Mouse (Mus musculus) gonadal fat pad, adult 2 months (tissue): ENCODE data around the gene Cct8l1. TPM values are rescaled to one million over a fixed set of nuclear protein-coding genes. Genes with fewer than 3 reads are reported as not detected.

Source experiments
- DNase-seq: peaks from one replicate; pipeline ENCODE4 v3.0.0-alpha.2; 2012; ENCODE audit warnings: low read depth
- polyA plus RNA-seq: library from polyadenylated mRNA; depleted of rRNA; stranded (reverse); fragments of >200 nt; gene quantifications from 2 replicates; pipeline ENCODE4 v1.2.3, GENCODE M21; 2012; rRNA removed

Gene Cct8l1
- polyA plus RNA-seq, 1 experiment, result 0.09 TPM

- DNase-seq, result no peak
These were observed 14.8 kb downstream of the Cct8l1 start for GRCm38 (mm10) chr5:25530629-25531028.

GRCm38 (mm10) chr5:25532256-25533147 is 16.6 kb downstream of the Cct8l1 start:
- DNase-seq, result no peak

- DNase-seq, result no peak
These were observed 17.4 kb downstream of the Cct8l1 start for GRCm38 (mm10) chr5:25533298-25533697.

GRCm38 (mm10) chr5:25535566-25535965 is 19.7 kb downstream of the Cct8l1 start:
- no peak for DNase-seq

GRCm38 (mm10) chr5:25536451-25536850 is 20.6 kb downstream of the Cct8l1 start:
- no peak for DNase-seq

GRCm38 (mm10) chr5:25536921-25537409 is 21.1 kb downstream of the Cct8l1 start:
- DNase-seq, result no peak

- no peak for DNase-seq
These were observed 24.5 kb downstream of the Cct8l1 start for GRCm38 (mm10) chr5:25540412-25540811.

- no peak for DNase-seq
These were observed 25.1 kb downstream of the Cct8l1 start for GRCm38 (mm10) chr5:25540921-25541320.

GRCm38 (mm10) chr5:25541661-25542060 is 25.8 kb downstream of the Cct8l1 start:
- DNase-seq, result no peak

GRCm38 (mm10) chr5:25544061-25544460 is 28.2 kb downstream of the Cct8l1 start:
- no peak for DNase-seq

GRCm38 (mm10) chr5:25544566-25544965 is 28.7 kb downstream of the Cct8l1 start:
- DNase-seq, result no peak

- DNase-seq, result no peak
These were observed 31.0 kb downstream of the Cct8l1 start for GRCm38 (mm10) chr5:25546912-25547311.

- no peak for DNase-seq
These were observed 35.0 kb downstream of the Cct8l1 start for GRCm38 (mm10) chr5:25550912-25551311.

- DNase-seq, result no peak
These were observed 38.3 kb downstream of the Cct8l1 start for GRCm38 (mm10) chr5:25554210-25554609.

- no peak for DNase-seq
These were observed 38.8 kb downstream of the Cct8l1 start for GRCm38 (mm10) chr5:25554689-25555088.

- DNase-seq, result no peak
These were observed 39.8 kb downstream of the Cct8l1 start for GRCm38 (mm10) chr5:25555684-25556083.

GRCm38 (mm10) chr5:25556363-25556762 is 40.5 kb downstream of the Cct8l1 start:
- no peak for DNase-seq

Other genes with a start within 250 kb of the Cct8l1 start
- 21.6 and 25.8 TPM in 2 replicates for gene Kmt2c, start 17.3 kb upstream of the Cct8l1 start, polyA plus RNA-seq
- 3.7 and 5.3 TPM in 2 replicates for gene Xrcc2, start 189.8 kb downstream of the Cct8l1 start, polyA plus RNA-seq
- 3.5 and 4.3 TPM in 2 replicates for gene Actr3b, start 243.9 kb downstream of the Cct8l1 start, polyA plus RNA-seq